Mouse (Mus musculus): ENCODE measurements around the gene Cep70. TPM values are rescaled to one million over a fixed set of nuclear protein-coding genes. Genes with fewer than 3 reads are reported as not detected.

Cep70 gene
- polyA plus RNA-seq (2012; ENCODE audit: low replicate concordance): 1.1 and 1.2 TPM in 2 replicates

GRCm38 (mm10) chr9:99243190-99243894 is at the start of gene Cep70:
TSS of gene Cep70 (plus strand) at chr9:99243367.

GRCm38 (mm10) chr9:99237139-99237538 is 6.0 kb upstream of the Cep70 start, which contains the start of gene Faiml:
TSS of gene Faiml (minus strand) at chr9:99237239.

Other genes with a start within 250 kb of the Cep70 start
- gene Gm1123, start 207.7 kb upstream of the Cep70 start, polyA plus RNA-seq (2012; ENCODE audit: low replicate concordance): not detected in 2 replicates
- gene Pik3cb, start 102.7 kb upstream of the Cep70 start, polyA plus RNA-seq (2012; ENCODE audit: low replicate concordance): 0.47 and 1.1 TPM in 2 replicates
- gene Faiml, start 6.1 kb upstream of the Cep70 start, polyA plus RNA-seq (2012; ENCODE audit: low replicate concordance): not detected in 2 replicates
- 0.02 TPM in 1 of 2 replicates, not detected in the other for gene Esyt3, start 115.2 kb downstream of the Cep70 start, polyA plus RNA-seq (2012; ENCODE audit: low replicate concordance)
- 1.4 TPM in 2 replicates for gene Mras, start 194.0 kb downstream of the Cep70 start, polyA plus RNA-seq (2012; ENCODE audit: low replicate concordance)
- not detected in 2 replicates for gene Nme9, start 208.1 kb downstream of the Cep70 start, polyA plus RNA-seq (2012; ENCODE audit: low replicate concordance)